Mouse (Mus musculus): Measurements from ENCODE around the gene Igfals. TPM values are rescaled to one million over a fixed set of nuclear protein-coding genes. Genes with fewer than 3 reads are reported as not detected.

Gene Igfals
- total RNA-seq, 2 experiments from 2014 or later = 3.1 to 6.4 TPM

DNA sequence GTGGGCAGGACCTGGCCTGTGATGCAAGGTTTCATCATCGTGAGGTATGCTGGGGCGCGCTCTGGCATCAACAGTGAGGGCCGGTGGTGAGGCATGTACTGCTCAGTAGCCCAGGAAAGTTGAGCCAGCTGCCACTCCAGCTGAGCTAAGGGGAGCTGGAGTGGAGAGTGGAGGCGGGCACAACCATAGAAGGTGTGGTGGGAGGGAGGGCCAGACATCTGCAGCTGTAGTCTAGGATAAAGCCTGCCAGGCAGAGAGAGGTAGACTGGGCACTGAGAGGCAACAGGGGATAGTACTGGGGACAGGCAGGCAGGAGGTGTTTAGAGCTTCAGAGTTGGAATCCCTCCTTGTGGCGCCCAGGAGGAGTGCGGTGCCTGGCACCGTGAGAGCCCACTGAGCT is 5.7 kb upstream of the Igfals start:
- DNase-seq (ENCODE audit: low spot score in 2 of 2) = no peak

DNA sequence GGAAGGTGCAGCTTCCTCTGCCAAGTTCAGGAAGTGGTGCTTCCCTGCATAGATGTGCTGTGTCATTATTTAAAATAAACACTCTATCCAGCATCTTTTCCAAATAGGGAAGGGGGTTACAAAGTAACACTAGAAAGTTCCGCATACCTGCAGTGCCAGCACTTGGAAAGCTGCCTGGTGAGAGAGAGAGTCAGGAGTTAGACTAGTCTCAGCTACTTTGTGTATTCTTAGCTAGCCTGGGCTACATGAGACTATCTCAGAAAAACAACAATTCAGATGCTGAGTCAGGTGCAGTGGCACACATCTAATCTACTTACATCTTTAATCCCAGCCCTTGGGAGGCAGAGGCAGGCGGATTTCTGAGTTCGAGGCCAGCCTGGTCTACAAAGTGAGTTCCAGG is 4.0 kb upstream of the Igfals start:
- DNase-seq (ENCODE audit: low spot score in 2 of 2) = no peak

DNA sequence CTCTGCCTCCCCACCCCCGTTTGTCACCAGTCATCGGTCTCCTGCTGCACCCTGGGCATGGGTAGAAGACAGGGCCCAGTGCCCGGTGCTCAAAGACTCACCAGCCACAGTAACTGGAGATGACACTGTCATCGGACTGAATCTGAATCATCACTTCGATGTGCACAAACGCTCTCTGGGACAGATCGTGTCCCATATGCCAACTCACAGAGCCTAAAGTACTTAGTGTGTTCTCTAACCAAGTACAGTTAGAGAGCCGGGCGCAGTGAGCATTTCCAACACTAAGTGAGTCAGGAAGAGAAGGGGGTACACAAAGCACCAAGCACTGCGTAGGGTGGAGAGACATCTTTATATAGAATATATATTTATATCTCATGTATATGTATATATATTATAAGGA is 2.1 kb downstream of the Igfals start:
- DNase-seq (ENCODE audit: low spot score in 2 of 2) = no peak

DNA sequence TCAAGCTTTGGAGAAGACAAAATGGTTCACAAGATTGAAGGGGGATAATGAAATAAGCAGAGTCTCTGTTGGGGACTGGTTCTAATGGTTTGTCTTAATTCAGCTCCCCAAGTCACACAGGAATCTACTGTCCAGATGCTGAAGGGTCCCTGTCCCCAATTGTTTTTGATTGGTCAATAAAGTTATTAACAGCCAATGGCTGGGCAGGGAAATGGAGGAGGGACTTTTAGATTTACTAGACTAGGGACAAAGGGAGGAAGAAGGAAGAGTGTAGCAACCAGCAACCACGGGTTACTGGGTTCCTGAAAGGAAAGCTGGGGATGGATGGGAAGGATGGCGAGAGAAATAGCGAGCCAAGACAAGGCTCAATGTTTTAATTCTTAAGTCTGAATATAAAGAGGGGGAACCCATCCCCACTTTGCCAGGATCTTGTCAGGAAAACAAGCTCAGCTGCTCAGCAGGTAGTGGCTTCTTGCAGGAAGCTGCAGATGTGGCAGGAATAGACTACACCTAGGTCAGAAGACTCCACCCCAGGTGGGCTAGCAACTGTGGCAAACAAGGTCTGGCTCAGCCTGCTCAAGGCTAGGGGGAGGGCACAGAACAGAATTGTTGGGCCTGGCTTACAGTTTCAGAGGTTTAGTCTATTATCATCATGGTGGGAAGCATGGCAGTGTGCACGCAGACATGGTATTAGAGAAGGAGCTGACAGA is 8.1 kb downstream of the Igfals start:
- DNase-seq (ENCODE audit: low spot score in 2 of 2) = no peak

DNA sequence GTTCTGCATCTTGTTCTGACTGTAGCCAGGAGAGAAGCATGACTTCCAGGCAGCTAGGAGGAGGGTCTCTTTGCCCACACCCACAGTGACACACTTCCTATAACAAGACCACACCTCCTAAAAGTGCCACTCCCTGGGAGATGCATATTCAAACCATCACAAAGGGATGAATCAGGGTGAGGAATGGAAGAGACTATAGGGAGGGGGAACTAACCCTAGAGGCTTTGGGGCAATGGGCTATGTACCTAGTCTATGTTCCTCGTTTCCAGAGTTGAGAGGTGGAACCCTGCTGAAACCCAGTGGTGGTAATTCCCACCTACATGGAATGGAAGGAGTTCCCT is 8.6 kb downstream of the Igfals start:
- no peak for DNase-seq (ENCODE audit: low spot score in 2 of 2)

DNA sequence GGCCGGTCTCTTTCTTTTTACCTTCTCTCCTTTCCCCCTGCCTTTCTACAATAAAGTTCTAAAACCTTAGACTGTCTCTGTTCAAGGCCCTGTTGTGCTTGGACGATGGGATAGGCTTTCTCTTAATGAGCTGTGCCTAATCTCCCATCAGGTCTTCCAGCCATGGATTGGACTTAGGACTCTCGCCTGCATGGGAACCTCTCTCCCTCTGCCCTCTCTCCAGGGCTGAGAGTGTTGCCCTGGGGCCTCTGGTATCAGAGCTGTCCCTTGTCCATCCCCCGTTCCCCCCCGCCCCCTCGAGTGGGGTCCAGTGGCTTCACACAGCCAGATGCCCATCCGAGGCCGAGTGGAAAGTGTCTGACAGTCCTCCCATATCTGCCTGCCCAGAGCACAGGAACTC is 9.2 kb downstream of the Igfals start:
- no peak for DNase-seq (ENCODE audit: low spot score in 2 of 2)

DNA sequence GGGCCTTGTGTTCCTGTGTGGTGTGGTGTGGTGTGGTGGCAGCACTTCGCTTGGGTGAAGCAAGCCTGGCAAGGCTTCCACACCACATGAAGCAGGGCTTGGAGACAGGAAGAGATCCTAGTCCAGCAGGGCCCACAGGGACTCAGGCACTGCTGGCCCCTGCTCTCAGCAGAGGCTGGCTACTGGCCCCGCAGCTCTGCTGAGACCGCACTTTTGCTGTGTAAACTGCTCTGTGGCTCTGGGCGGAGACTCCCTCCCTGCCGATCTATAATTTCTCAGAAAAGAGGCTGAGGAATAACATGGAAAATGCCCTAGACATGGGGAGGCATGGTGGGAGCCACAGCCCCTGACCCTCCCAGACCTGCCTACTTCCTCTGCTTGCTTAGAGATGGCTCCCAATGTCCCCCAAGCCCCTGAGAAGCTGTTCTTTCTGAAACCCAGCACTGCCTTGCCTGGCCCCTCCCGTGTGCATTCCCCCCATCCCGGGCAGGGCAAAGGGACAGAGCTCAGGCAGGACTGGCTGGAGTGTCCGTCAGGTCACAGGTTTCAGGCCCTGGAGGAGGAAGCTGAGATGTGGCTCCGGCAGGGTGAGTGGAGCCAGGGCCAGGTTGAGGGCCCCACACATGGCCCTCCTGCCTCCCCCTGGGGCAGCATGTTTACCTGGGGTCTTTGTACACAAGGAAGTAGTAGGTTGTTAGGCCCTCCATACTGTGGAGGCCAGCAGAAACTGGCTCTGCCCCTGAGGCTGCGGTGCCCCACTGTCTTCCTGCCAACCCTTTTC is 11.7 kb downstream of the Igfals start:
- no peak for DNase-seq (ENCODE audit: low spot score in 2 of 2)

DNA sequence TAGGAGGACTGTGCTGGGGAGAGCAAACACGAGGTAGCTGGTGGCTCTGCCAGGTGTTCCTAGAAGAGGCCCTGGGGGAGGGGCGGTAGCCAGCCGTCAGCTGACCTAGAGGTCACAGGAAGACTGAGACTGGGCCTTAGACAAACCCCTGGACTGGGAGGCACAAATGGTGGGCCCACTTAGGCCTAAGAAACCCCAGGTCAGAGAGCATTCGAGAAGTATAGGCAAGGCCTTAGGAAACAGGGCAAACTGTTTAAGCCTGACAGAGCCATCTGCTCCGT is 12.3 kb downstream of the Igfals start:
- no peak for DNase-seq (ENCODE audit: low spot score in 2 of 2)

DNA sequence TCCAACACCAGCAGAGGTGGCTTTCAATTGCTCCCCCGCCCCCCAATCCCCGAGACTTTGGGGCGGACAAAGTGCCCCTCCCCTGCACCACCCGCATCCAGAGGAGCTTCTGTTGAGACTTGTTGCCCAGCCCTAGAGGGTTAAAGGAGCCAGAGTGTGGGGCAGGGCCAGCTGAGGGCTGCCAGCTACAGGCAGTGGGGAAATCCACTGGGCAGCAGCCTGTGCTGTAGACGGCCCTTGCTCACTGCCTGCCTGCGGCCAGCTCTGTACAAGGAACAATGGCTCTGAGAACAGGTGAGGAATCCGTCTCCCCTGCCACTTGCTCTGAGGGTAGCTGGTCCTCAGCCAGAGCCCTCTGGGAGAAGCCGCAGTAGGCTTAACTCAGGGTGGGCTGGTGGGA is 12.7 kb downstream of the Igfals start:
- no peak for DNase-seq (ENCODE audit: low spot score in 2 of 2)

DNA sequence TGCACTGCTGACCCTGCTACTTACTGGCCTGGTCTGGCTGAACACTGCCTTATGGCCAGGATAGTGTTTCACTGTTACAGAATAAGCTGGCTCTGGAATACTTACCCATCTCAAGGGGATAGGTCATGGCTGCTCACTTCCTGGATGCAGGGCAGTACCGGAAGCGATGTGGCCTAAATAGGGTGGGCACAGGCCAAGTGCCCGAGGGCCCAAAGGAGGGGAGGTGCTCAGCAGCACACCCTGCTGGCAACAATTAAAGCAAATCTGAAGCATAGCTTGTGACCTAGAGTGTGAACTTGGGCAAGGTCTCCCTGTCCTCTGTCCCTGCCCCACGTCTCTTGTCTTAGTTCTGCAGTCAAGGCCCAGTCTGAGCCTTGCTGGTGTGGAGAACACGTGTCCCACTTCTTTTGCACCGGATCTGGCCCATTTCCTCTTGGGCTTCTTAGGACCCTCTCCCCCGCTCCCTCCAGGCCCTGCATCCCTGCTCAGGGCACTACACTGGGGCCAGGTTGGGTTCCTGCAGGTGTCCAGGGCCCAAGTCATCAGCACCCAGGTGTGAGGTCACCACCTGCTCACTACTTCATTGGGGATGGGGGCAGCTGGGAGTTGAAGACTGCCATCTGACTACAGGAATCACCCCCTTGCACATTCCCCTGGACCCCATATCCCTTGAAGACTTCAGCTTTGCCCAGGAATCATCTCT is 16.1 kb downstream of the Igfals start:
- no peak for DNase-seq (ENCODE audit: low spot score in 2 of 2)

DNA sequence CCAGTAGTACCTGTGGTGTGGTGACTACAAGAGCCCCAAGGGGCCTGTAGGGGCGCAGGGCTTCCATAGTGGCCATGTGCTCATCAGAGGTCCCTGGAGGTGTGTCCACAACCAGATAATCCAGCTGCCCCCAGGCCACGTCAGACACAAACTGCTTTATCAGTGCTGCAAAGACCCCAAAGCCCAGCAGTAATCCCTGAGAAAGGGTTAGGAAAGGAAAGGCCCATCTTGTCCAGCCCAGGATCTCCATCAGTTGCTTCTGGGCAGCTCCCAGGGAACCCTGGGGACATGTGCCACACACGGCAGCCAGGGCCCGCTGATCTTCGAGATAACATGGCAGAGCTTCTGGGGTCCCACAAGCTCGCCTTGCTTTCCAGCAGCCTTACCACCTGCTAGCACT is 18.6 kb downstream of the Igfals start:
- no peak for DNase-seq (ENCODE audit: low spot score in 2 of 2)

DNA sequence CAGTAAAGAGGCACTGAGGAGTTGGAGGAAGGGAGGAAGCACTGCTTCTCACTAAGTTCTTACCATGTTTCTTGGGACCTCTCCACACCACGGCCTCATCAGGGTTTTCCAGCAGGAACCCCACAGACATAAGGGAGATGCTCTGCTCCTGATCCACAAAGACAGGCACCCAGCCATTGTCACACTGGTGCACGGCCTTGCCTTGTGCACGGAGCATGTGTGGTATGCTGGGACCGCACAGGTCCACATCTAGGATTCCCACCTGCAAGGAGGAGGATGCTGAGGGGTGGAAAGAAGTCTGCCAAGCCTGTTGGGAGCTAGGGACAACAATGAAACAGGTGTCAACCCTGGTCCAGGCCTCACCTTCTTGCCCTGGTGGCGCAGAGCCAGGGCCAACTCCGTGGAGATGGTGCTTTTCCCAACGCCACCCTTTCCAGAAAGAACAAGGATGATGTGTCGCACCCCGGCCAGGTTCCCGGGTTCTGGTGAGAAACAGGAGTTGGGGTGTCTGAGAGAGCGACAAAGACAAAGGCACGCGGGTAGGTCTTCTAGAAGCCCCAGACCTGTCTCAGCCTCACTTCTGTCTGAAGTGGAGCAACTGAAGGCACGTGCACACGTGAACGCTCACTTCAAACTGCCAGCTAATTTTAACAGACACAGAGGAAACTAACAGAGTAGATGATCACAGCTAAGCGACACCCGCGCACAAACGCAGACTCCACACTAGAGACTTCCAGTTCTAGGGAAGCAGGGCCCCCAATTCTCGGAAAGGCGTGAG is 19.7 kb downstream of the Igfals start:
- DNase-seq (ENCODE audit: low spot score in 2 of 2) = no peak

DNA sequence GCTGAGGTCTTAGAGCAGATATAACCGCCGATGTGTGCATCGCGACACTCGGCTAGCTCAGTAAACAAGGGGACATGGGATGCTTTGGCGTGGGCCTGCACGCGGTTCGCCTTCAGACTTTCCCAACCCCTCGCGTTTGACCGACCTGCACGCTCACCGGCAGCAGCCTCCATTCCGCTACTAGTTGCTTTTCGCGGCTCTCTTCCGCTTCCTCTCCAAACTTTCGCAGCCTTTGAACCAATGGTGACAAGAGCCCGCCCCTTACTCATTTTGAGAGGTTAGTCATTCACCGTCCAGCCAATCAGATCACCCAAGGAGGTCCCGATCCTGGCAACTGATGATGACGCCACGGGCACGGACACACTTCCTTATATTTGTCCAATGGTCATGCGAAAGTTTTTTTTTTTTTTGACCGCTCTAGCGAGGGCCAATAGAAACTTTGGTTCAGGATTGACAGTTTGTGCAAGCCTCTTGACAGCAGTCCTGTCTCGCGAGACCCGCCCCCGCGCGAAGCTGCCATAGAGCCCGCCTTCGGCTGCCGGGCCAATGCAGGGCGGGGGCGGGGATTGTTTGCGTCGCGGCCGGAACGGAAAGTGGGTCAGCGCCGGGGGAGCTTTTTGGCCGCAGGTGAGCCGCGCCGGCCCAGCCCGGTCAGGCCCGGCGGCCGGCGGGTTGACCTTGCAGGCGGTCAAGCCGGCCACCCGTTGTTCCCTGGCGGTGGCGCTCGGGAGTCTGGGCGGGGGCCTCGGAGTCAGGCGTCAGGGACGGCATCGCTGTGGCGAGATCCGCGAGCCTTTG is 20.5 kb downstream of the Igfals start, which contains the start of the genes Nubp2 and Spsb3:
Gene Nubp2 (minus strand): TSS at position 216 of the 798 bp plus-strand sequence.
Gene Spsb3 (plus strand): TSS at position 510 of the 798 bp plus-strand sequence.
- DNase-seq (ENCODE audit: low spot score in 2 of 2) = peak; percentile 97 to 99

DNA sequence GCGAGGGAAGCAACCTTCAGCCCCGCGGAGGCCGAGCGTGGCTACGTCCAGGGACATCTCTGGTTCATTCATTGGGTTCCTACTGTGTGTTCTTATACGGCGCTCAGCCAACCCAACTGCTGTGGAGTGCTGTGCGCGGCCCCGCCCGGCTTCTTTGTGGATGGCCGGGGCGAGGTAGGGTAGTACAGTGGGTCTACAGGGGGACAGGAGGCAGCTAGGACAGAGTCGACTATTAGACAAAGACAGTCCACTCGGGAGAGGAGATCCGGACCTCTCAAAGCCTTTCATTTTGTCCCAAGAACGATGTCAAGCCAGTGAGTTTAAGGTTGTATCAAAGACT is 21.1 kb downstream of the Igfals start:
- no peak for DNase-seq (ENCODE audit: low spot score in 2 of 2)

DNA sequence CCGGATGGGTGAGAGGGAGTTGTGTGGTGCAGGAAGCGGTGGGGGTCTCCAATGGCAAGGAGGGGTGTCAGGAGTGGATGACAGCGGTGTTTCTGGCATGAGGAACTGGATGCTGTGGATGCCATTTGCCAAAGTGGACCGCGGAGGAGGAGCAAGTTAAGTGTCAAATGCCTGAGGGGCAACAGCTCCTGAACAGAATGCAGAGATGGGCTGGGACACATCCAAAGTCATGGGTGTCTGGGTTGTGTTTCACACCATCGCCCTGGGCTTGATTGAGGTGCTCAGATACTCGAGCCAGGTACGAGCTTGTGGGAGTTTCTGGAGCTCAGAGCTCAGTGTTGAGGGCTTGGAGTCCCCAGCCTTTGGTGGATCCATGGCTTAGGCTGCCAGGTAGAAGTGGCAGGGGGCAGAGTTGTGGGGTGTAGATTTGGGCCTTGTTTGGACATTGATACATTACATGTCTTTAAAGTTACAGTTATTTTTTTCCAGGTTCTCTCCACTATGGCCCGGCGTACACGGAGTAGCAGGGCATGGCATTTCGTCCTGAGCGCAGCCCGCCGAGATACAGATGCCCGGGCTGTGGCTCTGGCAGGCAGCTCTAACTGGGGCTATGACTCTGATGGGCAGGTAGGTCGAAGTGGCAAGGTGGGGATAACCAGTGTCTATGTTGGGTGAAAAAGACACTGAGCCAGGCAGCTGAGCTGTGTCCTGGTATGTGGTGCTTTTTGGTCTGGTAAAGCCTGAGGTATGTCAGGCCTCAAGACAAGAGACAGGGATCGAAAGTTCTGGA is 21.7 kb downstream of the Igfals start:
- no peak for DNase-seq (ENCODE audit: low spot score in 2 of 2)

DNA sequence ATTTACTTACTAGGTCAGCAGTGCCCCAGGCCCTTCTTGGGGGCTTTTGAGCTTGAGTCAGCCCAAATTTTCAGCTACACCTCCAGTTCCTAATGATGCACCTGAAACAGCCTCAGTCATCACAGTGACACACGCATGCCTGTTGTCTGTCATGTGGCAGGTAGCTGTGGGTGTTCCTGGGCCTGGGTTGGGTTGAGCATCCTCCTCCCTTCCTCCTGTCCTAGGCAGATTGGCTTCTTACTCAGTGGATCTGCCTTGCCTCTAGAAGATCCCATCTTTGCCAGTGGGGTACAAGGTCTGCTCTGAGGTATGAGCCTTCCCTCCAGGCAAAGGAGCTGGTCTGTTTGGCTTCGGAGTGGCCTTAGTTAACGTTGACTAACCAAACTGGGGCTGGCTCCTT is 23.1 kb downstream of the Igfals start:
- DNase-seq (ENCODE audit: low spot score in 2 of 2) = no peak

DNA sequence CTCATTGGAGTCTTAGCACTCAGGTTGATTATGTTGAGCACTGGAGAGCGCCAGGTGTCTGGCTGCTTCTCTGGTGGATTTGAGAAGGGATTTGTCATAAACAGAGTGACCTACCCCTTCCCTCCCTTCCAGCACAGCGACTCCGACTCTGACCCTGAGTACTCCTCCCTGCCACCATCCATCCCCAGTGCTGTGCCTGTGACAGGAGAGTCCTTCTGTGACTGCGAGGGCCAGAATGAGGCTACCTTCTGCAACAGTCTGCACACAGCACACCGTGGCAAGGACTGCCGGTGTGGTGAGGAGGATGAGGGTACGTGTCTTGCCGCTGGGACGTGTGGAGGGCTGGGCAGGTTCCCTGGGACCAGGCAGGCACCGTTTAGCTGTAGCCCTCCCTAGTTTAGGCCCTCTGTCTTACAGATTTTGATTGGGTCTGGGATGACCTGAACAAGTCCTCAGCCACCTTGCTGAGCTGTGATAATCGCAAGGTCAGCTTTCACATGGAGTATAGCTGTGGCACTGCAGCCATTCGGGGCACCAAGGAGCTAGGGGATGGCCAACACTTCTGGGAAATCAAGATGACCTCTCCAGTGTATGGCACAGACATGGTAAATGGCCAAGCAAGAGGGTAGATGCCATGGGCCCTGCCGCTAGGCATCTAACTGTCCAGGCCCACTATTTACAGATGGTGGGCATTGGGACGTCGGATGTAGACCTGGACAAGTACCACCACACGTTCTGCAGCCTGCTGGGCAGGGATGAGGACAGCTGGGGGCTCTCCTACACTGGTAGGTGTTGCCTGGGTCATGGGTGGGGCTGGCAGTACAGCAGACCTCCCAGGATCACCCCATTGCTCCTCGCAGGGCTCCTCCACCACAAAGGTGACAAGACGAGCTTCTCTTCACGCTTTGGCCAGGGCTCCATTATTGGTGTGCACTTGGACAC is 24.6 kb downstream of the Igfals start:
- no peak for DNase-seq (ENCODE audit: low spot score in 2 of 2)

DNA sequence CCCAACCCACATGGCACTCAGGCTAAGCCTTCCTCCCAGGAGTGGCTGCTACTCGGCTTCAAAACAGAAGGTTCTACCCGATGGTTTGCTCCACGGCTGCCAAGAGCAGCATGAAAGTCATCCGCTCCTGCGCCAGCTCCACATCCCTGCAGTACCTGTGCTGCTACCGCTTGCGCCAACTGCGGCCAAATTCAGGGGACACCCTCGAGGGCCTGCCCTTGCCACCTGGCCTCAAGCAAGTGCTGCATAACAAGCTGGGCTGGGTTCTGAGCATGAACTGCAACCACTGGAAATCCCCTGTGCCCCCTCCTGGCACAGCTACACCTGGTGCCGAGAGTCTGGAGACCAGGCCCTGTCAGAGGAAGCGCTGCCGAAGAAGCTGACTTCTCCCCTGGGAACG is 25.5 kb downstream of the Igfals start:
- no peak for DNase-seq (ENCODE audit: low spot score in 2 of 2)

DNA sequence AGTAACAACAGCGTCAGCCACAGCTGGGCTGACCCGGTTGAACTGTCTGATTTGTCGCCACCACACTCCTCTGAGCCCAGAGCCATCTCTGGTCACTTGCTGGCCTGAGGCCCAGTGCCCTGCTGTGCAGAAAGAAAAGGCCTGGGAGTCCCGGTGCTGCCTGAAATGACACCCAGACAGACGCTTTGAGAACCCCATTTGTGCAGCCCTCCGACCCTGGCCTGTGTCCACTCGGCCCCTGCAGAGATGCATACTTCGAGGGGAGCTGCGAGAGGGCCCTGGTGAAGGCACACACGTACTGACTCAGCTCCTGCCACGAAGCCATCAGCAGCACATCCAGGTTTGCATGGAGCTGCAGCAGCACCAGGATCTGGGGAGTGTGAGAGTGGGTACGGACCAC is 27.0 kb downstream of the Igfals start:
- DNase-seq (ENCODE audit: low spot score in 2 of 2) = no peak

All from gastrocnemius, postnatal 4 days (tissue).